Mouse (Mus musculus): ENCODE results near the gene Flywch1. TPM values are rescaled to one million over a fixed set of nuclear protein-coding genes. Genes with fewer than 3 reads are reported as not detected.

Gene Flywch1
- polyA plus RNA-seq, 1 experiment from 2014 or later = 24.2 TPM

DNA sequence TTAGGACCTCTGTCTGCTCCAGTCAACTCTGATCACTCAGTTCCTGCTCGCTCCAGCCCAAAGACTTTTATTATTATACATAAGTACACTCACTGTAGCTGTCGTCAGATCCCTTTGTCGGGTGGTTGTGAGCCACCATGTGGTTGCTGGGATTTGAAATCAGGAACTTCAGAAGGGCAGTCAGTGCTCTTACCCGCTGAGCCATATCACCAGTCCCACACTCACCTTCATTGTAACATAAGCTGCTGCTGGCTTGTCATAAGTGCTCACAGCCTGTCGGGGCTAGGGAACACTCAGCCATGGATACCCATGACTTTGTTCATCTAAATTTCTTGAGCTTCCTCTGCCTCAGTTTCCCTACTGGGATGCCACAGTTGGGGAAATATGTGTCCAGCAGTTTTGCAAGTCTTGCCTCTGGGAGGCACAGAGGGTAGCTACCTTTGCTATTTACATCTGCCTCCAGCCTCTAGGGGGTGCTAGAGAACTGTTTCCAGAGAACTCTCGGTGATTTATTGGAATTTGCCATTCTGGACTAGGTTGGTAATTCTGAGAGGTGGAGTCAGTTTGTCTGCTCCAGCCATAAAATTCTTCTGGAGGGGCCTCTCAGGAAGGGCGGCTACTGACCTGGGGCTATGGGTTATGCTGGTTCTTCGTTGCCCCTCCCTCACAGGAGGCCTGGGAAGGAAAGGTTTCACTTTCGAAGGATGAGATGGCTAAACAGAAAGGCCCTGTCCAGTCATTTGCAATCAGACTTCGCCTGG is 22.6 kb downstream of the Flywch1 start:
- H3K4me3 ChIP-seq (ENCODE audit: low read depth, low read length) = peak overlapping the region; percentile 14; the same call in 1 of the 2 replicates
- ATAC-seq (ENCODE audit: low FRiP score, low TSS enrichment) (no peak), DNase-seq (ENCODE audit: low spot score) (peak; percentile 67)
- H3K9me3 ChIP-seq (ENCODE audit: control insufficient read depth, low read length) = no peaks in the 10 kb centered on the region
- peak; percentile 87 for TF ChIP-seq CTCF (IDR thresholded peaks at IDR 0.05; ENCODE audit: low read depth)
- no peak for TF ChIP-seq EP300 (optimal IDR thresholded peaks at IDR 0.05)
- 0 out of 2 replicates have a peak overlapping the region, but pooled peaks have one; percentile 20 for H3K27ac ChIP-seq (replicated peaks)
- 31% methylated on average over 10 of the region's 10 CpGs for WGBS
- peaks cover 12% of the 10 kb centered on the region; the same call in 1 of the 2 replicates for H3K4me1 ChIP-seq (replicated peaks; ENCODE audit: control insufficient read depth, insufficient read depth)
- H3K4me2 ChIP-seq (replicated peaks; ENCODE audit: low read depth) = peak overlapping the region; percentile 43
- peaks cover 4% of the 10 kb centered on the region; the same call in 1 of the 2 replicates for H3K27me3 ChIP-seq (ENCODE audit: control insufficient read depth, insufficient read depth, low read length)
- H3K9ac ChIP-seq (ENCODE audit: low read length) = peak overlapping the region; percentile 45; the same call in 1 of the 2 replicates
- peaks cover 10% of the 10 kb centered on the region; the same call in 1 of the 2 replicates for H3K36me3 ChIP-seq (ENCODE audit: control insufficient read depth, insufficient read depth, low read length)

DNA sequence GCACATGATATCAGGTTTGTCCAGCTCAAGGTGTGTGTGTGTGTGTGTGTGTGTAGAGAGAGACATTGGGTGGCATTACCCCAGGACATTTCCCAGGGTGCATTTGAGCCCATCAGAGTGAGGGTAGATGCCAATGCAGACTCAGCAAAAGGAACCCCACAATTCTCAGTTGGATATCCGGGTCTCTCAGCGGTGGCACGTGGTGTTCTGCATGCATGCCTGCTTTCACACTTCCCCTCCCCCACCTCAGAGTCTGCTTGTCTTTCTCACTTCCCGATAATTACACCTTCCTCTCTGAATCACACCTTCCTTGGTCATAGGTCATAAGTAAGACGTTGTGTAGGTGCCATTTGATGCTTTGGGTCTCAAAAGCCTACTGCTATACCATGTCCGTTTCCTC is 23.4 kb downstream of the Flywch1 start:
- peaks cover 6% of the 10 kb centered on the region; the same call in 1 of the 2 replicates for H3K27me3 ChIP-seq (ENCODE audit: control insufficient read depth, insufficient read depth, low read length)
- ATAC-seq (ENCODE audit: low FRiP score, low TSS enrichment) (no peak), DNase-seq (ENCODE audit: low spot score) (no peak)
- H3K9me3 ChIP-seq (ENCODE audit: control insufficient read depth, low read length) = no peaks in the 10 kb centered on the region
- H3K4me3 ChIP-seq (ENCODE audit: low read depth, low read length) = no peak overlapping the region
- no peak overlapping the region for H3K27ac ChIP-seq (replicated peaks)
- H3K4me1 ChIP-seq (replicated peaks; ENCODE audit: control insufficient read depth, insufficient read depth) = peaks cover 12% of the 10 kb centered on the region; the same call in 1 of the 2 replicates
- TF ChIP-seq CTCF (IDR thresholded peaks at IDR 0.05; ENCODE audit: low read depth) (no peak), EP300 (optimal IDR thresholded peaks at IDR 0.05) (no peak)
- H3K9ac ChIP-seq (ENCODE audit: low read length) = no peak overlapping the region
- peaks cover 4% of the 10 kb centered on the region; the same call in 1 of the 2 replicates for H3K36me3 ChIP-seq (ENCODE audit: control insufficient read depth, insufficient read depth, low read length)
- WGBS = 37% methylated on average over 6 of the region's 6 CpGs
- H3K4me2 ChIP-seq (replicated peaks; ENCODE audit: low read depth) = no peak overlapping the region

DNA sequence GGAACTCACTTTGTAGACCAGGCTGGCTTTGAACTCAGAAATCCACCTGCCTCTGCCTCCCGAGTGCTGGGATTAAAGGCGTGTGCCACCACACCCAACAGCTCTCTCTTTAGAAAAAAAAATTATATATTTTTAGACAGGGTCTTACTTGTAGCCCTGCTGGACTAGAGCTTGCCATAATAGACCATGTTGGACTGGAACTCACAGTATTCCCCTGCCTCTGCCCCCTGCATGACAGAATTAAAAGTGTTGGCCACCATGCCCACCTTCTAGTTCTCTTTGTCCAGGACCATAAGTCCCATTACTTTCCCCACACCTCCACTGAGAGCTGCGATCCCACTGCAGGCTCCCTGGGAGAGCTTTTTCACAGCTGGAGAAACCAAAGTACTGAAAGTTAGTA is 23.9 kb downstream of the Flywch1 start:
- Histone ChIP-seq H3K27ac (replicated peaks) (no peak overlapping the region), H3K4me3 (ENCODE audit: low read depth, low read length) (no peak overlapping the region), H3K36me3 (ENCODE audit: control insufficient read depth, insufficient read depth, low read length) (no peaks in the 10 kb centered on the region), H3K4me2 (replicated peaks; ENCODE audit: low read depth) (no peak overlapping the region), H3K9ac (ENCODE audit: low read length) (no peak overlapping the region), H3K27me3 (ENCODE audit: control insufficient read depth, insufficient read depth, low read length) (peaks cover 6% of the 10 kb centered on the region; the same call in 1 of the 2 replicates), H3K4me1 (replicated peaks; ENCODE audit: control insufficient read depth, insufficient read depth) (peaks cover 12% of the 10 kb centered on the region; the same call in 1 of the 2 replicates), H3K9me3 (ENCODE audit: control insufficient read depth, low read length) (no peaks in the 10 kb centered on the region)
- TF ChIP-seq CTCF (IDR thresholded peaks at IDR 0.05; ENCODE audit: low read depth) (no peak), EP300 (optimal IDR thresholded peaks at IDR 0.05) (no peak)
- WGBS = 83% methylated on average over 3 of the region's 3 CpGs
- DNase-seq (ENCODE audit: low spot score) (no peak), ATAC-seq (ENCODE audit: low FRiP score, low TSS enrichment) (no peak)

DNA sequence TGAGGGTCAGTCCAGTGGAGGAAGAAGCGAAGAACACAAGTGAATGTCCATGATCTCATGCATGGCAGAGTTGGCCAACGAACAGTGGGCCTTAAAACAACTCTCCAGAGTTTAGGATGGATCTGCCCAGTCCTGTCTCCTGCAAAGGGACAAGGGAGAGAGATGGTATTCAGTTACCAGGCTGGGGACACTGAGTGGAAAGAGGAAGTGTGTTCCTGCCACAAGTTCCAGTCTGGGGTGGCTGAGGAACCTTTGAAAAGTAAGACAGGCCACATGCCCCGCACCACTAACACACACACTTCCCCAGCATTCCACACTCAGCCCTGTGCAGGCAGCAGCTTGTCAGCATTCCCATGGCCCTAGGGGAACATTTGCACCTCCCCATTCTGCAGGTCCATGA is 24.6 kb downstream of the Flywch1 start:
- TF ChIP-seq CTCF (IDR thresholded peaks at IDR 0.05; ENCODE audit: low read depth) (no peak), EP300 (optimal IDR thresholded peaks at IDR 0.05) (no peak)
- DNase-seq (ENCODE audit: low spot score) (no peak), ATAC-seq (ENCODE audit: low FRiP score, low TSS enrichment) (no peak)
- no peak overlapping the region for H3K9ac ChIP-seq (ENCODE audit: low read length)
- no peaks in the 10 kb centered on the region for H3K36me3 ChIP-seq (ENCODE audit: control insufficient read depth, insufficient read depth, low read length)
- no peak overlapping the region for H3K27ac ChIP-seq (replicated peaks)
- 76% methylated on average over 3 of the region's 3 CpGs for WGBS
- no peak overlapping the region for H3K4me3 ChIP-seq (ENCODE audit: low read depth, low read length)
- no peak overlapping the region for H3K4me2 ChIP-seq (replicated peaks; ENCODE audit: low read depth)
- no peaks in the 10 kb centered on the region for H3K9me3 ChIP-seq (ENCODE audit: control insufficient read depth, low read length)
- peaks cover 6% of the 10 kb centered on the region; the same call in 1 of the 2 replicates for H3K27me3 ChIP-seq (ENCODE audit: control insufficient read depth, insufficient read depth, low read length)
- peaks cover 15% of the 10 kb centered on the region; the same call in 1 of the 2 replicates for H3K4me1 ChIP-seq (replicated peaks; ENCODE audit: control insufficient read depth, insufficient read depth)

DNA sequence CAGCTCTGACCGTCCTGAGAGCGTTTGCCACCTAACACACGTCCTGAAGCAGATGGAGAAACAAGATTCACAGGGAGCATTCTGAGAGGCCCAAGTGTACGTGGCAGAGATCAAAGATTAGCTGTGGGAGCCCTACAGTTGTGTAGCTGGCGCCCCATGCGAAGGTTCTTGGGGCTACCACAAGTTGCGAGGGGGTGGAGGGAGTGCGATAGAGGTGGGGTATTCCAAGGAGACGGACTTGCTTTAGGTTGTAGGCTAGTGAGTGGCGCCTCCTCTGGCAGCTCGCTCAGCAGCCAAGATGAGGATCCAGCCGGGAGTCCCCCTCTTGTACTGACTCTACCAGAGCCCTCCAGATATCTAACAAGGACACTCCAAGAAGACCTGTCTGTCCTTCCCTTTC is 25.1 kb downstream of the Flywch1 start:
- Histone ChIP-seq H3K9me3 (ENCODE audit: control insufficient read depth, low read length) (no peaks in the 10 kb centered on the region), H3K36me3 (ENCODE audit: control insufficient read depth, insufficient read depth, low read length) (no peaks in the 10 kb centered on the region), H3K4me2 (replicated peaks; ENCODE audit: low read depth) (peak overlapping the region; percentile 43), H3K4me3 (ENCODE audit: low read depth, low read length) (peak overlapping the region; percentile 14; the same call in 1 of the 2 replicates), H3K27me3 (ENCODE audit: control insufficient read depth, insufficient read depth, low read length) (peaks cover 6% of the 10 kb centered on the region; the same call in 1 of the 2 replicates), H3K9ac (ENCODE audit: low read length) (no peak overlapping the region), H3K27ac (replicated peaks) (no peak overlapping the region), H3K4me1 (replicated peaks; ENCODE audit: control insufficient read depth, insufficient read depth) (peaks cover 15% of the 10 kb centered on the region; the same call in 1 of the 2 replicates)
- ATAC-seq (ENCODE audit: low FRiP score, low TSS enrichment) = no peak
- peak; percentile 38 for DNase-seq (ENCODE audit: low spot score)
- WGBS = 15% methylated on average over 12 of the region's 12 CpGs
- TF ChIP-seq CTCF (IDR thresholded peaks at IDR 0.05; ENCODE audit: low read depth) (peak; percentile 48), EP300 (optimal IDR thresholded peaks at IDR 0.05) (no peak)
